In genomic region chr12:112819057-112819662, GRCm38 (mm10) we compare ENCODE assay signal across 27 mouse cellular contexts. TPM values are rescaled to one million over a fixed set of nuclear protein-coding genes. Genes with fewer than 3 reads are reported as not detected.
A peak's percentile ranks its signal among the peaks of the same experiment; 100 is the strongest.
DNase-seq lines count a peak whose midpoint lies in the region; ATAC-seq and TF ChIP-seq lines count a peak whose summit lies in the region.
"Had no signal": no experiment of that assay in that cellular context is flagged by ENCODE, and none has a peak within 500 bp of the region (broad histone marks: within the 10 kb centered on the region; RNA-seq: fewer than 3 reads in every experiment).

No protein-coding gene starts in this region.

- H3K36me3 ChIP-seq in kidney, adult 2 months (ENCODE audit: control insufficient read depth, insufficient read depth, low read length) = no peaks in the 10 kb centered on the region; the same call in 1 of the 2 replicates
- H3K36me3 ChIP-seq in kidney, embryonic 16.5 days (ENCODE audit: insufficient read depth, low read length) = peaks cover 54% of the 10 kb centered on the region

- H3K4me2 ChIP-seq in kidney, embryonic 16.5 days (replicated peaks; ENCODE audit: low read depth, low read length) = no peak overlapping the region
- H3K4me2 ChIP-seq: forebrain, embryonic 13.5 days; heart, embryonic 12.5 days; hindbrain, embryonic 13.5 days; limb, embryonic 13.5 days; liver, embryonic 12.5 days; midbrain, embryonic 11.5 days; neural tube, embryonic 12.5 days had no signal

- H3K27ac ChIP-seq in kidney, adult 2 months (ENCODE audit: insufficient read depth, low read depth, low read length) = peak overlapping the region; percentile 72
- H3K27ac ChIP-seq in kidney, embryonic 16.5 days (ENCODE audit: low read length) = no peak overlapping the region
- H3K27ac ChIP-seq: forebrain, embryonic 13.5 days; heart, adult 2 months; hindbrain, embryonic 13.5 days; limb, embryonic 13.5 days; liver, embryonic 12.5 days; neural tube, embryonic 12.5 days had no signal

- no peaks in the 10 kb centered on the region for H3K9me3 ChIP-seq in kidney, embryonic 16.5 days (ENCODE audit: low read length)
- H3K9me3 ChIP-seq: forebrain, embryonic 13.5 days; heart, embryonic 12.5 days; hindbrain, embryonic 13.5 days; limb, embryonic 13.5 days; liver, embryonic 12.5 days; neural tube, embryonic 12.5 days had no signal

- WGBS in kidney, adult 2 months = 43% methylated on average over 8 of the region's 8 CpGs
- WGBS in kidney, embryonic 16.5 days = 87% methylated on average over 8 of the region's 8 CpGs

- ATAC-seq in kidney, embryonic 16.5 days (ENCODE audit: low FRiP score, low TSS enrichment) = no peak
- ATAC-seq: activated CD4-positive, CD25-positive, alpha-beta regulatory T cell, adult 4 months; forebrain, embryonic 13.5 days; liver, embryonic 12.5 days; liver, postnatal 0 days had no signal

- no peak for TF ChIP-seq CTCF in kidney, adult 2 months (conservative IDR thresholded peaks at IDR 0.05; ENCODE audit: insufficient read depth, insufficient read length, low read depth, low read length)

- no peaks in the 10 kb centered on the region for H3K27me3 ChIP-seq in kidney, adult 2 months (replicated peaks; ENCODE audit: control insufficient read depth, insufficient read depth, low read length)
- no peaks in the 10 kb centered on the region for H3K27me3 ChIP-seq in kidney, embryonic 16.5 days (ENCODE audit: insufficient read depth, low read length)
- H3K27me3 ChIP-seq: forebrain, embryonic 13.5 days; heart, embryonic 12.5 days; hindbrain, embryonic 13.5 days; limb, embryonic 13.5 days; liver, embryonic 12.5 days; neural tube, embryonic 12.5 days had no signal

- TF ChIP-seq POLR2A in kidney, adult 2 months (IDR thresholded peaks at IDR 0.05; ENCODE audit: low read depth, low read length) = no peak

- peaks cover 25% of the 10 kb centered on the region for H3K4me1 ChIP-seq in kidney, adult 2 months (ENCODE audit: control insufficient read depth, insufficient read depth, low read length)
- H3K4me1 ChIP-seq in kidney, embryonic 16.5 days (ENCODE audit: insufficient read depth, low read length) = peaks cover 15% of the 10 kb centered on the region

- no peak overlapping the region for H3K4me3 ChIP-seq in kidney, adult 2 months (ENCODE audit: insufficient read depth, low read depth, low read length)
- H3K4me3 ChIP-seq in kidney, embryonic 16.5 days (ENCODE audit: low read length) = no peak overlapping the region
- H3K4me3 ChIP-seq: forebrain, embryonic 13.5 days; heart, adult 2 months; heart, embryonic 12.5 days; hindbrain, embryonic 13.5 days; limb, embryonic 13.5 days; liver, embryonic 12.5 days; myocyte; neural tube, embryonic 12.5 days had no signal

- DNase-seq in kidney, adult 2 months = peak; percentile 82
- peak; percentile 1 for DNase-seq in right cerebral cortex, postnatal 4 days
- no peak for DNase-seq in right cerebral cortex, postnatal 36 days (ENCODE audit: low spot score in 2 of 2)
- DNase-seq in kidney, postnatal 14 days = peak; percentile 48
- no peak for DNase-seq in liver
- no peak for DNase-seq in adrenal gland, adult 18-20 months (ENCODE audit: low spot score in 2 of 2)
- DNase-seq: adrenal gland, postnatal 10 days; cerebellum, adult 11 months; cerebellum, adult 9-10 months; cerebellum, postnatal 36 days; gastrocnemius, postnatal 14 days; heart, adult 2 months; heart, postnatal 4 days; liver, postnatal 0 days; right cerebral cortex, adult 18-20 months had no signal

- H3K9ac ChIP-seq in kidney, embryonic 16.5 days (replicated peaks; ENCODE audit: low read length) = no peak overlapping the region
- H3K9ac ChIP-seq: forebrain, embryonic 13.5 days; heart, embryonic 12.5 days; hindbrain, embryonic 13.5 days; limb, embryonic 13.5 days; liver, embryonic 12.5 days; liver, postnatal 0 days; neural tube, embryonic 12.5 days had no signal

RNA-seq across cellular contexts. Expression of gene Cdca4, which starts 10.1 kb away (rescaled TPM):
- 10.3 and 10.6 TPM in 2 replicates for polyA plus RNA-seq in kidney, adult 2 months (2012; rRNA removed)
- polyA plus RNA-seq in kidney, embryonic 16.5 days (2015; fragmentation: Nextera tagmentation; extraction: Ambion mirVana) = 113 and 124 TPM in 2 replicates
- 10 to 100 TPM; 13.9 to 14.3 TPM for total RNA-seq in adrenal gland, adult 18-20 months (2021)

RNA-seq across cellular contexts. Expression of gene Clba1, which starts 10.4 kb away (rescaled TPM):
- 19.1 and 22.5 TPM in 2 replicates for polyA plus RNA-seq in kidney, adult 2 months (2012; rRNA removed)
- polyA plus RNA-seq in kidney, embryonic 16.5 days (2015; fragmentation: Nextera tagmentation; extraction: Ambion mirVana) = 14.0 and 14.7 TPM in 2 replicates
- total RNA-seq in adrenal gland, adult 18-20 months (2021) = 1 to 10 TPM; 6.3 to 6.8 TPM

RNA-seq across cellular contexts. Expression of gene Ahnak2, which starts 16.7 kb away (rescaled TPM):
- 0.70 and 0.99 TPM in 2 replicates for polyA plus RNA-seq in kidney, adult 2 months (2012; rRNA removed)
- polyA plus RNA-seq in kidney, embryonic 16.5 days (2015; fragmentation: Nextera tagmentation; extraction: Ambion mirVana) = 0.91 and 1.2 TPM in 2 replicates
- total RNA-seq in adrenal gland, adult 18-20 months (2021) = 1 to 10 TPM; 4.2 to 9.4 TPM
- polyA plus RNA-seq: activated CD4-positive, CD25-positive, alpha-beta regulatory T cell, adult 4 months had no signal

RNA-seq across cellular contexts. Expression of gene Gpr132, which starts 48.9 kb away (rescaled TPM):
- polyA plus RNA-seq in kidney, adult 2 months (2012; rRNA removed) = 1.7 and 4.6 TPM in 2 replicates
- polyA plus RNA-seq in kidney, embryonic 16.5 days (2015; fragmentation: Nextera tagmentation; extraction: Ambion mirVana) = 0.15 and 0.22 TPM in 2 replicates
- under 1 TPM; 0.54 to 0.66 TPM for total RNA-seq in adrenal gland, adult 18-20 months (2021)
- total RNA-seq: layer of hippocampus, adult 8-10 months; left cerebral cortex, postnatal 36 days had no signal
- polyA plus RNA-seq: forebrain, embryonic 13.5 days; heart, embryonic 12.5 days; hindbrain, embryonic 13.5 days; midbrain, embryonic 11.5 days; neural tube, embryonic 12.5 days had no signal

RNA-seq across cellular contexts. Expression of gene Pld4, which starts 58.7 kb away (rescaled TPM):
- 19.6 and 23.7 TPM in 2 replicates for polyA plus RNA-seq in kidney, adult 2 months (2012; rRNA removed)
- polyA plus RNA-seq in kidney, embryonic 16.5 days (2015; fragmentation: Nextera tagmentation; extraction: Ambion mirVana) = 7.3 and 7.4 TPM in 2 replicates
- total RNA-seq in adrenal gland, adult 18-20 months (2021) = 10 to 100 TPM; 11.2 to 18.1 TPM

Comparison
In these comparisons a context has a peak if more than half of its experiments do, and no peak if none do; other contexts are left out.
1. DNase-seq: peak in kidney, adult 2 months (single experiment), right cerebral cortex, postnatal 4 days (single experiment) and kidney, postnatal 14 days (single experiment); none in right cerebral cortex, postnatal 36 days (0 of 2), liver (single experiment) and adrenal gland, adult 18-20 months (0 of 2).